Mouse (Mus musculus): Measurements from ENCODE around the gene Cfap97d2. TPM values are rescaled to one million over a fixed set of nuclear protein-coding genes. Genes with fewer than 3 reads are reported as not detected.

The Cfap97d2 gene
- polyA plus RNA-seq, 1 experiment from 2014 or later, result not detected

- no peaks in the 10 kb centered on the region for H3K9me3 ChIP-seq
- no peaks in the 10 kb centered on the region; the same call in none of the 2 replicates for H3K27me3 ChIP-seq (replicated peaks)
- no peak for ATAC-seq (ENCODE audit: extremely low read depth, insufficient number of reproducible peaks, low FRiP score, low TSS enrichment)
- H3K27ac ChIP-seq (replicated peaks), result no peak overlapping the region
- H3K4me3 ChIP-seq, result no peak overlapping the region
- no peaks in the 10 kb centered on the region for H3K36me3 ChIP-seq
- 90% methylated on average over 8 of the region's 8 CpGs for WGBS
- H3K9ac ChIP-seq, result no peak overlapping the region
- H3K4me1 ChIP-seq, result peaks cover 8% of the 10 kb centered on the region
- no peak overlapping the region for H3K4me2 ChIP-seq
These were observed 18.5 kb upstream of the Cfap97d2 start for GRCm38 (mm10) chr8:13687101-13687717.

DNA sequence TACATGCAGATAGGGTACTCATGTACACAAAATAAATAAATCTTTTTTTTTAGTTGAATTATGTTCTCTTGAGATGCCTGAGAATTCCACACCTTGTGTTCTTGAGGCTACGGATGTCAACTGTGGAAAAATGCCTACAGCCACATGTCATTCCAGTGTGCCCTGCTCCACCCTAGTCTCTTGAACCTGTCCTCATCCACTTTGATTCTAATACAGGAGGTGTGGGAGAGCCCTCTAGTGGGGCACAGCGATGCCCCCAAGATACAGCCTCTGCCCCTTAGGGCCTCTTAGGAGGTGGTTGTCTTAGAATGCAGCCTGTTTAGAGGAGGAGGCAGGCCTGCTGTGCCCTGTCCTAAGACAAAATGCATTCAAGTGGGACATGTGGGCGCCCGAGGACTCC is 17.7 kb upstream of the Cfap97d2 start:
- peaks cover 8% of the 10 kb centered on the region for H3K4me1 ChIP-seq
- no peak overlapping the region for H3K4me3 ChIP-seq
- no peak overlapping the region for H3K4me2 ChIP-seq
- H3K9me3 ChIP-seq, result no peaks in the 10 kb centered on the region
- peak overlapping the region; percentile 29; the same call in 1 of the 2 replicates for H3K27ac ChIP-seq (replicated peaks)
- H3K36me3 ChIP-seq, result no peaks in the 10 kb centered on the region
- ATAC-seq (ENCODE audit: extremely low read depth, insufficient number of reproducible peaks, low FRiP score, low TSS enrichment), result no peak
- no peaks in the 10 kb centered on the region; the same call in none of the 2 replicates for H3K27me3 ChIP-seq (replicated peaks)
- WGBS, result 73% methylated on average over 4 of the region's 4 CpGs
- H3K9ac ChIP-seq, result no peak overlapping the region

- Histone ChIP-seq H3K27ac (replicated peaks) (peak overlapping the region; percentile 29; the same call in 1 of the 2 replicates), H3K27me3 (replicated peaks) (no peaks in the 10 kb centered on the region; the same call in none of the 2 replicates), H3K9me3 (no peaks in the 10 kb centered on the region), H3K4me2 (no peak overlapping the region), H3K4me1 (peaks cover 8% of the 10 kb centered on the region), H3K4me3 (no peak overlapping the region), H3K36me3 (no peaks in the 10 kb centered on the region), H3K9ac (no peak overlapping the region)
- ATAC-seq (ENCODE audit: extremely low read depth, insufficient number of reproducible peaks, low FRiP score, low TSS enrichment), result no peak
- WGBS, result 46% methylated on average over 6 of the region's 6 CpGs
These were observed 17.2 kb upstream of the Cfap97d2 start for GRCm38 (mm10) chr8:13688461-13688860.

- Histone ChIP-seq H3K9me3 (no peaks in the 10 kb centered on the region), H3K4me3 (no peak overlapping the region), H3K36me3 (no peaks in the 10 kb centered on the region), H3K27me3 (replicated peaks) (no peaks in the 10 kb centered on the region; the same call in none of the 2 replicates), H3K27ac (replicated peaks) (no peak overlapping the region), H3K4me2 (no peak overlapping the region), H3K4me1 (peaks cover 8% of the 10 kb centered on the region), H3K9ac (no peak overlapping the region)
- no peak for ATAC-seq (ENCODE audit: extremely low read depth, insufficient number of reproducible peaks, low FRiP score, low TSS enrichment)
- WGBS, result 85% methylated on average over 5 of the region's 5 CpGs
These were observed 16.4 kb upstream of the Cfap97d2 start for GRCm38 (mm10) chr8:13689331-13689730.

DNA sequence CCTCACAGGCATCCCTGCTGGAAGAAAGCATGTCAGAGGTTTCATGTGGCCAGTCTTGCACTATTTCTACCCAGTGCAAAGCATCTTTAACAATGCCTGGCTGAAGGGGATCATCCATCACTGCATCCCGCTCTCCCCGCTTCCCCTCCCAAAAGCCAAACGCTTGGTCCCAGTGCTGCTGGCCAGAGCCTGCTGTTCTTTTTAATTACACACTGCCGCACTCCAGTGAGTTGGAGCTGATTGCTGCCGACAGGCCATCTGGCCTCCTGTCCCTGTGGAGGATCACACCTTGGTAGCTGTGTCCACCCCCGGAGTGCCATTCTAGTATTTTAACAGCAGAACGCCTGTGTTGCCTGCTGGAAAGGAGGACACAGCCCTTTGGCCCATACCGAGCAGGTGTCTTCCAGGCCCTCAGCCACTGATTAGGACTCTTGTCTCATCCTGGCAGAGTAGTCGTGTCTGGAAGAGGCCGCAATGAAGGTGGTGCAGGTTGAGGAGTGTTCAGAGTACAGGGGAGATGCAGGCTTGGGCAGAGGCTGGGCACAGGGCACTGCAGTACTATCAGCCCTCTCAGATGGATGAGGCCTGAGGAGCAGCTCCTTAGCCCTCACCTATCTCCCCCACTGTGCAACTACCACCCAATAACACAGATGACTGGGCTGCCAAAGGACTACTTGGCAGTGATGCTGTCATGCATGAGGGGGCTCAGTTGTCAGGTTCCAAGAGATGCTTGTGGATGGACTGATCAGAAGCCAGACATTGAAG is 13.2 kb upstream of the Cfap97d2 start:
- Histone ChIP-seq H3K4me2 (no peak overlapping the region), H3K4me3 (no peak overlapping the region), H3K27ac (replicated peaks) (no peak overlapping the region), H3K9me3 (no peaks in the 10 kb centered on the region), H3K4me1 (peaks cover 8% of the 10 kb centered on the region), H3K9ac (no peak overlapping the region), H3K27me3 (replicated peaks) (no peaks in the 10 kb centered on the region; the same call in 1 of the 2 replicates), H3K36me3 (no peaks in the 10 kb centered on the region)
- WGBS, result 72% methylated on average over 10 of the region's 10 CpGs
- no peak for ATAC-seq (ENCODE audit: extremely low read depth, insufficient number of reproducible peaks, low FRiP score, low TSS enrichment)

GRCm38 (mm10) chr8:13694735-13695134 is 11.0 kb upstream of the Cfap97d2 start:
- no peaks in the 10 kb centered on the region for H3K9me3 ChIP-seq
- H3K27me3 ChIP-seq (replicated peaks), result no peaks in the 10 kb centered on the region; the same call in 1 of the 2 replicates
- peaks cover 14% of the 10 kb centered on the region for H3K4me1 ChIP-seq
- 62% methylated on average over 12 of the region's 12 CpGs for WGBS
- no peak overlapping the region for H3K4me3 ChIP-seq
- H3K27ac ChIP-seq (replicated peaks), result no peak overlapping the region
- ATAC-seq (ENCODE audit: extremely low read depth, insufficient number of reproducible peaks, low FRiP score, low TSS enrichment), result no peak
- H3K36me3 ChIP-seq, result no peaks in the 10 kb centered on the region
- H3K4me2 ChIP-seq, result no peak overlapping the region
- no peak overlapping the region for H3K9ac ChIP-seq

GRCm38 (mm10) chr8:13695203-13695867 is 10.4 kb upstream of the Cfap97d2 start:
- peaks cover 20% of the 10 kb centered on the region for H3K4me1 ChIP-seq
- H3K4me3 ChIP-seq, result no peak overlapping the region
- H3K36me3 ChIP-seq, result no peaks in the 10 kb centered on the region
- no peak overlapping the region for H3K4me2 ChIP-seq
- WGBS, result 82% methylated on average over 10 of the region's 10 CpGs
- no peaks in the 10 kb centered on the region; the same call in 1 of the 2 replicates for H3K27me3 ChIP-seq (replicated peaks)
- H3K9me3 ChIP-seq, result no peaks in the 10 kb centered on the region
- ATAC-seq (ENCODE audit: extremely low read depth, insufficient number of reproducible peaks, low FRiP score, low TSS enrichment), result no peak
- no peak overlapping the region for H3K9ac ChIP-seq
- H3K27ac ChIP-seq (replicated peaks), result no peak overlapping the region

DNA sequence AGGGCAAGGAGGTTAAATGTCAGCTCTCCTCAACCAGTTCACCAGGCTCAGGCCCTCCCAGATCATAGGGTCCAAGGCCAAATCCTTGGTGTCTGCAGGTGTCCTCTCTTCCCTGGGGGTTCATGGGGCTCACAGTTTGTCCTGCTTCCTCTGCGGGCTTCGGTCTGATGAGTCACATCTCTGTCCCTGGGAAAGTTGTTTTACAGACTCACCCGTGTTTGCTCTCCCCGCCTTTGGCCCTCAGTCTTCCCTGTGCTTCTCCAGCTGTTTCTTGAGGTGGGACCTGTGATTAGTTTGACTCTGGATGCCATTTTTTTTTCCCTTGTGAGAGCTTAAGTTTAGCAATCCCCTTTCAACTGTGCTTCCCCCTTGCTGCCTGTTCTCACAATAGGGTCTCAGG is 9.5 kb upstream of the Cfap97d2 start:
- Histone ChIP-seq H3K4me3 (no peak overlapping the region), H3K27ac (replicated peaks) (no peak overlapping the region), H3K36me3 (no peaks in the 10 kb centered on the region), H3K4me2 (no peak overlapping the region), H3K9me3 (no peaks in the 10 kb centered on the region), H3K9ac (no peak overlapping the region), H3K27me3 (replicated peaks) (no peaks in the 10 kb centered on the region; the same call in 1 of the 2 replicates), H3K4me1 (peaks cover 29% of the 10 kb centered on the region)
- ATAC-seq (ENCODE audit: extremely low read depth, insufficient number of reproducible peaks, low FRiP score, low TSS enrichment), result no peak
- 56% methylated on average over 4 of the region's 4 CpGs for WGBS

DNA sequence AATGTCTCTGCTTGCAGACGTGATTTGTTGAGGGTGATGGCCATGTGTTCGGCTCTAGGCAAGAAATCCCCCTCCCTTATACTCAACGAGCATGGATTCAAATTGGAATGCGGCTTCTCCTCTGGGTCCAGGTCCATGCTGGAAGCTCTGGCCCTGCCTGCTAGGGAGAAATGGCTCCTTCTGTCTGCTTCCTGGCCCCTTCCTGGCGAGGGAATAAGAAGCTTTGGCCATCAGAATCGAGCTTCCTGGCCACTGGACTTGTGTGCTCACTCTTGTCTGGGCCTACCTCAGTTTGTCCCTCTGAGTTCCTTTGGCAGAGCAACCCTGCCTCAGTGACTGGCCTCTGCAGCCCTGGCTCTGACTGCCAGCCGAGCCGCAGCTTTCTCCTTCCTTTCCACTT is 8.5 kb upstream of the Cfap97d2 start:
- Histone ChIP-seq H3K4me1 (peaks cover 37% of the 10 kb centered on the region), H3K27me3 (replicated peaks) (no peaks in the 10 kb centered on the region; the same call in 1 of the 2 replicates), H3K9ac (no peak overlapping the region), H3K4me2 (no peak overlapping the region), H3K9me3 (no peaks in the 10 kb centered on the region), H3K36me3 (no peaks in the 10 kb centered on the region), H3K4me3 (no peak overlapping the region), H3K27ac (replicated peaks) (no peak overlapping the region)
- 67% methylated on average over 8 of the region's 8 CpGs for WGBS
- ATAC-seq (ENCODE audit: extremely low read depth, insufficient number of reproducible peaks, low FRiP score, low TSS enrichment), result no peak

GRCm38 (mm10) chr8:13697681-13698080 is 8.0 kb upstream of the Cfap97d2 start:
- Histone ChIP-seq H3K27me3 (replicated peaks) (no peaks in the 10 kb centered on the region), H3K36me3 (no peaks in the 10 kb centered on the region), H3K4me2 (no peak overlapping the region), H3K4me3 (no peak overlapping the region), H3K9ac (no peak overlapping the region), H3K9me3 (no peaks in the 10 kb centered on the region), H3K27ac (replicated peaks) (no peak overlapping the region), H3K4me1 (peaks cover 42% of the 10 kb centered on the region)
- 56% methylated on average over 8 of the region's 8 CpGs for WGBS
- no peak for ATAC-seq (ENCODE audit: extremely low read depth, insufficient number of reproducible peaks, low FRiP score, low TSS enrichment)

GRCm38 (mm10) chr8:13698281-13698680 is 7.4 kb upstream of the Cfap97d2 start:
- no peaks in the 10 kb centered on the region for H3K9me3 ChIP-seq
- H3K4me3 ChIP-seq, result no peak overlapping the region
- no peak overlapping the region for H3K27ac ChIP-seq (replicated peaks)
- ATAC-seq (ENCODE audit: extremely low read depth, insufficient number of reproducible peaks, low FRiP score, low TSS enrichment), result no peak
- H3K36me3 ChIP-seq, result no peaks in the 10 kb centered on the region
- H3K4me1 ChIP-seq, result peaks cover 47% of the 10 kb centered on the region
- no peaks in the 10 kb centered on the region for H3K27me3 ChIP-seq (replicated peaks)
- no peak overlapping the region for H3K4me2 ChIP-seq
- no peak overlapping the region for H3K9ac ChIP-seq
- WGBS, result 70% methylated on average over 3 of the region's 3 CpGs

Data from heart, embryonic 13.5 days (tissue).